Mouse (Mus musculus) left cerebral cortex, postnatal 14 days (tissue): Measurements from ENCODE around the gene Hecw2. TPM values are rescaled to one million over a fixed set of nuclear protein-coding genes. Genes with fewer than 3 reads are reported as not detected.

Source experiments
- DNase-seq, 2 experiments: peaks; one replicate each; pipeline ENCODE4 v3.0.0; 2021 to 2022; ENCODE audit warnings: low spot score in 2 of 2, mixed read lengths in 1 of 2
- intact Hi-C: fragments of 180-260 bp; cut with DNase I; formaldehyde crosslinking; loops from one replicate; pipeline ENCODE4 v1.15.1; 2025
- total RNA-seq, 2 experiments: library from RNA; stranded (reverse); gene quantifications; 2 replicates each; pipeline ENCODE4 v1.2.3; 2021

Hecw2 gene
- total RNA-seq, 2 experiments from 2014 or later: 56.7 to 59.8 TPM

- no peak for DNase-seq
- intact Hi-C loops: no loop called here
Observed at GRCm38 (mm10) chr1:54009418-54010064, 185.4 kb downstream of the Hecw2 start.

GRCm38 (mm10) chr1:54005860-54006386 lies 189.0 kb downstream of the Hecw2 start:
- intact Hi-C loops: no loop called here
- DNase-seq: peak in 1 of 2 experiments; percentile 22

- no peak for DNase-seq
- intact Hi-C loops: no loop called here
Observed at GRCm38 (mm10) chr1:54003288-54003687, 191.7 kb downstream of the Hecw2 start.

DNA sequence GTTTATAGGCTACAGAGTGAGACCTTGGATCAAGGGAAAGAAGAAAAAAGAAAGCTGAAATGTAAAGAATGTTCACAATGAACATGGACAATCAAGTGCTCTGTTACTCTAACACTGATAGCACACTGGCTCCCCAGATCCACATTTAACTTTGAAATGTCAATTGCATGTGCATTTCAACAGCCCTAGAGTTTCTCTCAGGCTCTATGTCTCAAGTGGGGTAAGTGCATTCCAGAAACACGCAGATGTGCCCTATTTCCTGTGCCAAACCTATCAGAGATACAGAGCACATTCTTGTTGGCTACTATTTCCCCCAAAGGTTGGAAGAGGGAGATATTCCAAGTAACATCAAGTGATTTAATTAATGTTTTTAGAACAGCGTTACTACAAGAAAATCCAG lies 192.9 kb downstream of the Hecw2 start:
- no peak for DNase-seq
- intact Hi-C loops: no loop called here

GRCm38 (mm10) chr1:53997239-53997638 lies 197.7 kb downstream of the Hecw2 start:
- intact Hi-C loops: no loop called here

GRCm38 (mm10) chr1:53986185-53986892 lies 208.6 kb downstream of the Hecw2 start:
- peak; percentile 21 to 28 for DNase-seq
- intact Hi-C loops: no loop called here

More at GRCm38 (mm10) chr1:53997239-53997638, 197.7 kb downstream of the Hecw2 start:
- no peak for DNase-seq

DNA sequence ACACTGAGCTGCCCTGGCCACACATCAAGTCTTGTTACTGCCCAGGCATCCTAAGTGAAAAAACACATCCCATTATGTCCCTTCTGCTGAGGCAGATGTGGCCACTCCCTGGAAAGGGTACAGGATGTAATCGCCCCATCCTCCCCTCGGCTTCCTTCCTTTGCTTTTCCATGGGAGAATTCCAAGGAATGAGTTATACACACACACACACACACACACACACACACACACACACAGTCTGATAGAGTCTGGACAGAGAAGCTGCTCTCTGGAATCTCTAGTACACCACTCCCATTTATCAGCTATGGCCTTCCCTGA lies 216.5 kb downstream of the Hecw2 start:
- DNase-seq: no peak
- intact Hi-C loops: no loop called here

GRCm38 (mm10) chr1:53977806-53978513 lies 217.0 kb downstream of the Hecw2 start:
- intact Hi-C loops: no loop called here
- DNase-seq: no peak

DNA sequence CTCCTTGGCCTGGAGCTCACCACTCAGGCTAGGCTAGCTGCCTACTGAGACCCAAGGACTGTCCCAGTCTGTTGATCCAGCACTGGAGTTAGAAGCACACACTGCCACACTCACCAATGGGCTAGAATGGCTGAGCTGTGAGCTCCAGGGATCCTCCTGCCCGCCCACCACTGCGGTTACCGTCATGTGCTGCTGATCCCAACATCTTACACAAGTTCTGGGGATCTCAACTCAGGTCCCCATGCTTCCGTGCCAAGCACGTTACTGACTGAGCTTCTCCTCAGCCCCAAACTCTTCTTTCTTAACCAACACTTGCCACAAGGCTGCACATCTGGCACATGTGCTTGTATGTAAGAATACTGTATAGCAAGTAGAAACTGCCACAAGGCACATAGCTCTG lies 218.2 kb downstream of the Hecw2 start:
- no peak for DNase-seq
- intact Hi-C loops: no loop called here

- no peak for DNase-seq
- intact Hi-C loops: no loop called here
Observed at GRCm38 (mm10) chr1:53976100-53976499, 218.9 kb downstream of the Hecw2 start.

DNA sequence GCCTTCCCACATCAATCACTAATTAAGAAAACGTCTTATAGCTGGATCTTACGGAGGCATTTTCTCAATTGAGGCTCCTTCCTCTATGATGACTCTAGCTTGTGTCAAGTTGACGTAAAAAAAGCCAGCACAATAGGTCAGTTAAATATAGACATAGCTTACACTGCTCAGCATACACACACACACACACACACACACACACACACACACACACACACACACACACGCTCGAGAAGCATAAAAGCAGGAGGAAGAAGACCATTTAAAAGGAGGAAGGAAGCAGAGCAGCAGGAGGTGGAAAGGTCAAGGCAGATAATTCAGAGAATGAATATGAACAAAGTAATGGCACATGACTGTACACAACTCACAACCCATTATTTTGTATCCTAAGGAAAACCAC lies 220.0 kb downstream of the Hecw2 start:
- intact Hi-C loops: no loop called here
- no peak for DNase-seq

GRCm38 (mm10) chr1:53970326-53970977 lies 224.5 kb downstream of the Hecw2 start:
- DNase-seq: peak; percentile 40 to 61
- intact Hi-C loops: no loop called here

GRCm38 (mm10) chr1:53952395-53952794 lies 242.6 kb downstream of the Hecw2 start:
- DNase-seq: no peak

GRCm38 (mm10) chr1:53945815-53946214 lies 249.2 kb downstream of the Hecw2 start:
- DNase-seq: no peak
- intact Hi-C loops: no loop called here

More at GRCm38 (mm10) chr1:53952395-53952794, 242.6 kb downstream of the Hecw2 start:
- intact Hi-C loops: no loop called here

DNA sequence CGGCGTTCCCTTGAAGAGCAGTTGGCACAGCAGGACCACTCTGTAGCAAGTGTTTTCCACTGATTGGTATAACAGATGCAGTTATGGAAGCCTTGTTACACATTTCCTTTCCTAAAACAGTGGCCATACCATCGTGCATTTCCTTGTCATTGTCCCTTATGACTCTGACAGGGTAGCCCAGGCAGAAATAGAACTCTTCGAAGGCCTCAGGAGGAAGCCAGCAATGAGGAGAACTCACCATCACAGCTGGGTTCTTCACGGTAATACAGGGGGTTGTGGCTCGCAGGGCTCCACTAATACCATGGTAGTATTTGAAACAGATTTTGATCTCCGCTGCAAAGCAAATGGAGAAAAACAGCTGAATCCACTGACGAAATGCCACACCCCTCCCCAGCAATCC lies 252.5 kb downstream of the Hecw2 start:
- no peak for DNase-seq
- intact Hi-C loops: no loop called here

- DNase-seq: no peak
- intact Hi-C loops: no loop called here
Observed at GRCm38 (mm10) chr1:53941528-53941927, 253.4 kb downstream of the Hecw2 start.

DNA sequence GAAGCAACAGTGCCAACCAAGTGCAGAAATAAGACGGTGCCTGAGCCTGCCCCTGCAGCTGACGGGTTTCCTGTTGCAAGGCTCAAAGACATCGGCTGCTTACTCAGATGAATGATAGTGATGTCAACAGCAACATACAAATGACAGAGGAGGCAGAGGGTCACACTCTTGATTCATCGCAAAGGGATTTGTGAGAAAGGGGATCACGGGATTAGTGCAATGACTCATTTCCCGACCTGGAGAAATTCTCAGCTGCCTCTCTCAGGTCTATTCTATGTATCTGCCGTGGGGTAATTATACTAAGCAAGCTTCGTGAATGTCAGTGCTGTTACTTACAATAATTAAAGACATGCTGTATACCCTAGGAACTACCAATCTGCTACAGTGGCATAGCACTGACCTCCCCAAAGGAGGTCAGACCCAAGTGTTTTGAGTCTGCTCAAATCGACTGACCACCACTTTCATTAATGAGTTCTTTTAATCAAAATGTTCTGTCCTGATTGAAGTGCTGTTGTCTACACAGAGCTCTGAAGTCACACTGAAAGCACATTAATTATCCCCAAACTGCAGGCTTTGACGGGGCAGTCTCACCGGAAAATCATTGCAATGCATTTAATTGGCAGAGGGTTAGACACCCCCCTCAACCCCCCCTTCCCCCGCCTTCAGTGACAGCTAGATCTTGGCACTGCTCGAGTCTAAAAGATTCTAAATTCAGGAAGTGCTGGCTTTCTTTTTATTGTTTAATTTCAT lies 254.5 kb downstream of the Hecw2 start:
- DNase-seq: no peak

DNA sequence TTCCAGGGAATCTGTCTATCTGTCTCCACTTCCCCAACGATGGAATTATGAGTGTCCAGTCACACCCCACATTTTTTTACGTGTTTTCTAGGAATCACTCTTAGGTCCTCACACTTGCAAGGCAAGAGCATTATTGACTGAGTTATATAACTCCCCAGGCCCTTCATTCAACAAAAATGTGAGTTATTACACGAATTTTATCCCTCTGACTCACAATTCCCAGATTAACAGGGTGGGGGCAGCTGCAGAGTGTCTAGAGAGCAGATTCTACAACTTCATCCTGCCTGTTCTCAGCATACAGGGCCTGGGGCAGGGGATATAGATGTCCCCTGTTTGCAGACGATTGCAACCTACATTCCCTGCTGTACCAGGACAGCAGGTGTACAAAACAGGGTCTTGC lies 255.7 kb downstream of the Hecw2 start:
- no peak for DNase-seq
- intact Hi-C loops: no loop called here

More for the DNA sequence above, 254.5 kb downstream of the Hecw2 start:
- intact Hi-C loops: no loop called here

DNA sequence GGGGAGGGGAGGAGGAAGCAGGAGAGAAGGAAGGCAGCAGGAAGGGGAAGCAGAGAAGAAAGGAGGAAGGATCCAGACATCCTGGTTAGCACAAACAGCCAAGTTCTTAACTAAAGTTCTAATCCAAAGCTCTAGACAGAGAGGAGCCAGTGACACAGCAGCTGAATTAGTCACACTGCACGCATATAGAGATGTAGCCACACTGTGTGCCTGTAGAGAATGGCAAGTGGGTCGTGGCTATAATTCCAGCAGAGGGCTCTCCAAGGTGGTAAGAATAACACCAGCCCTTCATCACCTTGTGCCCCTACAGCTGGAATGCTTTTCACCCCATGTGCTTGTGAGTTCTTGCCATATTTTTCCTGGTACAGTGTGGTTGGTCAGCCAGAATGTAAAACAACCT lies 261.7 kb downstream of the Hecw2 start:
- no peak for DNase-seq
- intact Hi-C loops: no loop called here
